Mouse (Mus musculus) neutrophil, adult 5-6 weeks (primary cell): ENCODE measurements around the gene Jph3. TPM values are rescaled to one million over a fixed set of nuclear protein-coding genes. Genes with fewer than 3 reads are reported as not detected.

Experiments used
- ATAC-seq: fragments of 151-379, 151-347 bp; 2 replicates; pipeline ENCODE4 v1.8.0; 2017; ENCODE audit warnings: mild to moderate bottlenecking, moderate TSS enrichment; ENCODE audit not compliant: insufficient number of reproducible peaks, poor library complexity, low FRiP score, severe bottlenecking; ENCODE audit errors: extremely low read depth
- total RNA-seq: library from RNA; stranded (forward); fragments of 200-1000 nt; gene quantifications from 2 replicates; pipeline ENCODE4 v1.2.3, GENCODE M21; 2017

Jph3 gene
- total RNA-seq, 1 experiment from 2014 or later: 0.12 TPM

DNA sequence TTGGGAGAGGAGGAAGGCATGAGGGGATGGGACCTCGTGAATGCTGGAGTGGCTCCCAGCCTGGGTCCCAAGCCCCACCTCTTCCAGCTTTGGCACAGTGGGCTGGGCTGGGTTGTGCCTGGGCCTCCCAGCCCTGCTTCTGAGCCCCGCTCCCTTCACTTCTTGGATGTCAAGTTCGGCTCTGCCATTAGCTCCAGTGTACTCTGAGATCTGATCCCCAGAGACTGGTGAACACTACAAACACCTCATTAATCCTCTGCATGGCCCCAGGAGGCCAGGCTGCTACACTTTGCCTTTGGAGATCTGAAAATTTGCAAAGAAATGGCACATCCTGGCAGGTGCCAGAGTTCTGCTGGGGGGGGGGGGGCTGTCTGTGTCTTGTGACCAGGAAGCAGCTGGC is 39.7 kb downstream of the Jph3 start:
- no peak for ATAC-seq

DNA sequence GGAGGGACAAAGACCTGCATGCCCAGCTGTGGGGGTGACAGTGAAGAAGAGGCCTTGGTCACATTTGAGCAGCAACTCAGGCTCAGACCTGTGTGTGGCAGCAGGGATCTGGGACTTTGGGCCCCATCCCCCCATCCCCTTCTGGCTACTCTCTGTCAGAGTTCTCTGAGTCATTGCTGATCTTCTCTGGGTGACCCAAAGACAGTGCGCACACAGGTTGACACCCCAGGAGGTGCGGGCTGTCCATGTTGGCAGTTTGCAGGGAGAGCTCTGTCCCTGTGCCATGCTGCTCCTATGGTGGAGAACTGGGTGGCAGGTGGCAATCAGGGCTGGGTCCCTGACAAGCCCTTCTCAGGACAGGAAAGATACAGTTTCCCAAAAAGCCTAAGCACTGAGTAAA is 40.2 kb downstream of the Jph3 start:
- no peak for ATAC-seq

DNA sequence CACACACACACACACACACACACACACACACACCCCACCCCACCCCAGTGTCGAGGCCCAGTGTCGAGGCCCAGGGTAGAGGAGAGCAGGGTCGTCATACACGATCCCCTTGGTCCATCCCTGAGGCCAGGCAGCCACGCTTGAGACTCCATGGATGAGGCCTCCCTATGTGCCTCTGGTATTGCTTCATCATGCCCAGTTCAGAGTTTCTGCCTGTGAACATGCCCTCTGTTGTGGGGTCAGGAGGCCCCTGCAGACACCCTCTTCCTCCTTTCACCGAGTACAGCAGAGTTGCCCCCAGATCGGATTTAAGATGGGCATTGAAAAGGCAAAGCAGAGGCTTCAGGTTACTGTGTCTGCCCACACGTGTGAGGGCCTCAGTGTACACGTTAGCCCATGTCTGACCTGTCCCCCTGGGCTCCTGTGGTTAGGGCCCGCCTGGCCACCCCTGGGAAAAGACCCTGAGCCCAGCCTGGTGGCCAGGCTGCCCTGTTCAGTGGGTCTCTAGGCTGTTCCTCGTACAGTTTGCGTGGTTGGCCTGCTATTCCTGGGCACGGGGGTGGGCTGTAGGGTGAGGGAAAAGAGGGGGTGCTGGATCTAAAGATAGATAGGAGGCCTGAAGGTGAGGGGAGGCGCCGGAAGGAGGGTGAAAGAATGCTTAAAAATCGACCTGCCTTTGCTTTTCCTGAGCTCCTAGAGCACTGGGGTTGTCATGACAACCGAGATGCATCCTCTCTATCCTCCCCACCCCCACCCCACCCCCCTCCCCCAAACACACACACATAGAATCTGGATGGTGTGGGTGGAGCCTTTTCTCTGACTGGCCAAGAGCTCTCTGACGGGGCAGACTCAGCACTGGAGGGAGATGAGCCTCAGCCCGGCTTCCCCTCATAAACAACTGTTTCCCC is 41.7 kb downstream of the Jph3 start:
- ATAC-seq: no peak

DNA sequence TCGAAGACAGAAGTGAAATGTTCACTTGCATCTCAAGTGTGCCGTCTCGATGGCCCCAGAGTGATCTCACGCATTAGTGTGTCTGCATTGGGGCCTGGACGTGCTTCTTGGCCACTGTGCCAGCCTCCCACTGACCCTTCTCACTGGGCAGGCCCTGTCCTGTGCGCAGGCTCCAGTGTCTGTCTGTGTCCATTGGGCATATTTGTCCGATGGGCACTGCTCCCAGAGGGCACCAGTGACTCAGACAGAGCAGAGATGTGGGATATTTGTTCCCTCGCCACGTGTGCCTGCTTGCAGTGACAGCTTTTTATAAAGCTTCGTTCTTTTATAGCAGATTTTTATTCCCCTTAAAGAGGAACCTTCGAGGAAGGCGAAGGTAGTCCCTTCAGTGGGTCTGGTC is 44.5 kb downstream of the Jph3 start:
- no peak for ATAC-seq

DNA sequence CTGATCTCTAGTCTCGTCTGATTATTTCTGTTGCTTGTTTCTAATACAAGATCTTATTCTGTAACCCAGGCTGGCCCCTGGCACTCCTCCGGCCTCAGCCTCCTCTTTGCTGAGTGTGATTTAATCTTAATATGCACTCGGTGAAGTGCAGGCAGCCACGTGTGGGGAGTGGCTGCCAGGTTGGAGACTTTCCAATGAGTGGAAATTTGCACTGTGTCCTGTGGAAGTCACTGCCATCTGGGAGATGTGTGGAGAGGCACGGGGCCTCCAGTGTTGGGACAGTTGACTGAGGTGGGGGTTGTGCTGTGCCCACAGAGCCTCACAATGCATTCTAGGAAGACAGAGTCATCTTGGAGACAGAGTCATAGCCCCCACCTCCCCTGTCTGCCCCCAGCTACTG is 53.1 kb downstream of the Jph3 start:
- ATAC-seq: no peak

DNA sequence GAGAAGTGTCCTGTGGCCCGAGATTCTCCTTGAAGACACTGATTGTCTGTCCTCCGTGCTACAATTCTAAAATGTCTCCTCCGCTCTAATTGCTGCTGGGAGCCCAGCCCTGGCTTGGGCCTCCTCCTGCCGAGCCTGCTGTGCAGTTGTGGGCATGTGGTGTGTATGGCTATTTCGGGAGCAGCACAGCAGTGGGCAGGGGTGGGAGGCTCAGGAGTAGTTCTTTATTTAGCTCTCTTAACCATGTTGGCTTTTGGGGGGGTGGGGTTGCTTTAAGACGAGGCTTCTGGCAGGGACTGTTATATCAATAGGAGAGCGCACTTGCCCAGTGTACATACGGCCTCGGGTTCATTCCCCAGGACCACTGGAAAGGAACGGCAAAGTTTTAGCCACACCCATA is 57.1 kb downstream of the Jph3 start:
- ATAC-seq: no peak

DNA sequence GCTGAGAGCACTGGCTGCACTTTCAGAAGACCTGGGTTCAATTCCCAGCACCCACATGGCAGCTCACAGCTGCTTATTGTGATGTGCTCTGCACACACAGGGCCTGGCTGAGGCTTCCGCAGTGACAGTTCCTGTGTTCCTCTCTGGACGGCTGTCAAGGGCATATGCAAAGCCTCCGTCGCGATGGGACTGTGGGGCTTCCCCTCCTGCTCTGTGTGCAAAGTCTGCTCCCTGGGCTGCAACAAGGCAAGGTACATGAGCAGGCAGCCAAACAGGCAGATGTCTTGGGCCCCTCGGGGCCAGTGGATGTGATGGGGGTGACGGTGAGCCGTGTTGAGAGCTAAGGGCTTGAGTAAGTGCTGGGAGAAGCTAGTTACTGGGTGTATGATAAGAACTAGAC is 59.4 kb downstream of the Jph3 start:
- ATAC-seq: no peak

DNA sequence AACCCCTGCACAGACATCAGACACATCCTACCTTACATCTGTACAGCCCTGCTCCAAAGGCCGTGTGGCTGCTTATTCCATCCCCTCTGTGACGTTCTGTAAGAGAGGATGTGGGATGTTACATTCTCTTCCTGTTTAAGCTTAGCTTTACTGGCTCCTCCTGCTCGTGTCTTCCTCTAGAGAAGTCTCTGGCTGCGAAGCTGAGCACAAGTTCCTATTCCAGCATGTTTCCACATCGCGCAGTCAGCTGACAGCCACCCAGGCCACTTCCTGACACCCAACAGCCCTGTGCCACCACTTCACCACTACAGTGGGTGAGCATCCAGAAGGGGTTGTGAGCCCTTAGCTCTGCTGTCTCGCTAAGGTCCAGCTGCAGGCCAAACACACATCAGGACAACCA is 62.7 kb downstream of the Jph3 start:
- ATAC-seq: peak; percentile 77

DNA sequence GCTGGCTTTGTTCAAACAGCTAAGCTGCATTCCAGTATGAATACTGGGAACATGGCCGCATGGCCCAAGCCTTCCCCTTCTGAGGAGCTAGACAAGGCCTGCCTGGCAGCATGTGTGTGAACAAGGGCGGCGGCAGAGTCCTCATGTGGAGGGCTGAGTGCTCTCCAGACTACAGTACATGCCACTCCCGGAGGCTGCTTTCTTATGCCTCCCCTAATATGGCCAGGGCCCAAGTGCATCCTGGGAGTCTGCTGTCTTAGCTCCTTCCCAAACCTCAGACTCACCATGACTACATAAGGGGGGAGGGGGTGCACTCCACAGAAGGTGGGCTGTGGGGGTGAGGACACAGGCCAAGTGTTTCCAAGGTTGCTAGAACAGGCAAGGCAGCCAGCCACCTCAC is 63.2 kb downstream of the Jph3 start:
- ATAC-seq: no peak

DNA sequence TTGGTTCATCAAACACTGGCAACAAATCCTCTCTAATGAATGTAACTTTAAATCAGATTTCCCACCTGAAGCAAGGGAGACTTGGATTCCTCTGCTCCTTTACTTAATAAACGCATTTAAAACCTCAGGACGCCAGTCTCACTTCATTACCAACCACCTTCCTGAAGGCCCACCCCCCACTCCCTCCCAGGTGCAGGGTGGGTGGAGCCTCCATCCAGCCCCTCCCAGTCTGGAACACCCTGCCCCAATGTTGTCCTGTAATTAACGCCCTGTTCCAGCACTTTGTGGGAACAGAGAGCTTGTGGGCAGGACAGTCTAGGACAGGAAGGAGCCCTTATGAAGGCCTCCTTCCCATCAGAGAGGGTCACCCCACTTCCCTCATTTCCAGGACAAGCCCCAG is 64.7 kb downstream of the Jph3 start:
- no peak for ATAC-seq

DNA sequence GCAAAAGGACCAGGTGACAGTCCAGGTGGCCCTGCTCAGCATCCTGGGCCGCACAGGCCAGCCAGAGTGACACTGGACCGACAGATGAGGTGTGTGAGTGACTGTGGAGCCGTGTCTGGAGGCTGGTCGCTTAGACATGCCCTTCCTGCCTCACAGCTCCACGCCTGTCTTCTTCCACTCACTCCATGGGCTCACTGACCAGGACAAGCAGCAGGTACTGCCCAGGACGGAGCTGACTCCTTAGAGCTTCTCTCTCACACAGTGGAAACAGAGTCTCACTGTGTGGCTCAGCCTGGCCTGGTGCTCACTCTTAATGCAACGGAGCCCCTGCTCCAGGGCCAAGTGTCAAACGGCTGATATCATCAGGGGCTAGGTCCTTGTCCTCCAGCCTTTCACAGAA is 66.0 kb downstream of the Jph3 start:
- no peak for ATAC-seq

DNA sequence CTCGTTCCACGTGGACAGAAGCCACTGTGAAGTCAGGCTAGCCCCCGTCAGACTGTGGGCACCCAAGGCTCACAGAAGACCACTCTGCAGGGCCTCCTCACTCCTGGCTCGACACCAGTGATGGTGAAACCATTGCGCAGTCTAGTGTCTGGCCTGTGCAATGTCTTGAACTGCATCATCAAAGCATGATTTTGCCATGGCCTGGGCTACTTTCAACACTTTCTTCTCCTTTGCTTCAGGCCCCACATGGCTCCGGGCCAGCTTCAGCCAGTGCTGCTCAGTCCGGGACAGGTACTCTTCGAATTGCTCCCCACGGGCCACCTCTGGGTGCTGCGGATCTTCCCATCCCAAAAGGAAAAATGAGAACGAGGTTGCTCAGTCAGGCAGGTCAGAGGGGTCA is 67.0 kb downstream of the Jph3 start:
- ATAC-seq: peak; percentile 31; the same call in 1 of the 2 replicates

DNA sequence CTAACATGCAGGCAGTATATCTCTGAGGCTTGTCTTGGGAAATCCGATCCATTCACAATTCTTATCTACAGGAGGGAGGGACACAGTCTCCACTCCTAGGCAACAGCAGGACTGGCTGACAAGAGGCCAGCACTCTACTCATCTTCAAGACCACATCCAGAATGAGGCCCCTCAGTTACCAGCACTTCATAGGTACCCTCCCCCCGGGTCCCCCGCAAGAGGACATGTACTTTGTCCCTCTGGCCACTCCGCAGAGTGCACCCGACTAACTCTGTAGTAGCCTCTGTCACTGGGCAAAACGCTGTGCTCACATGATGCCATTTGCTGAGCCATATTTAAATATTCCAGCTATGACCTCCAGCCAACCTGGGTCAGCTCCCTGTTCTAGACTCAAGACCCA is 69.0 kb downstream of the Jph3 start:
- ATAC-seq: no peak

DNA sequence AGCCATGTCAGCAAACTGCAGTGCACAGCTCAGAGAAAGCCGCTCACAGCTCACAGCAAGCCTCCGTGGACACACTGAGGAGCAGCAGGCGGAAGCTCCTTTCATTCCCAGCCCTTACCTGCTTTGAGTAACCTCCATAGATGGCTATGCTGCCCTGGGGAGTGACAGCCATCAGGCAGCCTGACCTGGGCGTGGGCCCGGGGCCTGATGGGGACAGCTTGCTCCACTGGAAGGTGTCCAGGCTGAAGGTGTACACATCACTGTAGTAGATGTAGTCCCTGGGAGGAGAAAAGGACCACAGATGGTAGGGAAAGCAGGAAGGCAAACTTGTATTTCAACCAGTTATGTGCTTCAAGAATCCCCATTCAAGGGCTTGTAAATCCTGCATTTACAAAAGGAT is 75.4 kb downstream of the Jph3 start:
- no peak for ATAC-seq

DNA sequence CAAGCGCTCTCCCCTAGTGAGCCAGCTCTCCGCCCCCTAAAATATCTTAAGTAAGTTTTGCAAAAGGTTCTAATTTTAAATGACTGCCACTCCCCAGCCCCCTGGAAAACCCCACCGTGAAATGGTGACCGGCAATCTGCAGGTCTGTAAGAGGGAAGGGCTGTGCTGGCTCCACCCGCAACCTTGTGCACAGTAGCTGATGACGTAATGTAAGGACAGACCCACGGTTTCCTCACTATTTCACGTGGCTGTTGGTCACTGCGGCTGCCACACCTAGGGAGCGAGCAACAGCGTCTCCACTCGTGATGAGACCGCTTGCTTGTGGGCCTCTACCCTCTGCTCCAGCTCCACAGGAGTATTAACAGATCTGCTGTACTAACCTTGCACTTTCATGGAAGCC is 76.7 kb downstream of the Jph3 start:
- ATAC-seq: peak; percentile 89

DNA sequence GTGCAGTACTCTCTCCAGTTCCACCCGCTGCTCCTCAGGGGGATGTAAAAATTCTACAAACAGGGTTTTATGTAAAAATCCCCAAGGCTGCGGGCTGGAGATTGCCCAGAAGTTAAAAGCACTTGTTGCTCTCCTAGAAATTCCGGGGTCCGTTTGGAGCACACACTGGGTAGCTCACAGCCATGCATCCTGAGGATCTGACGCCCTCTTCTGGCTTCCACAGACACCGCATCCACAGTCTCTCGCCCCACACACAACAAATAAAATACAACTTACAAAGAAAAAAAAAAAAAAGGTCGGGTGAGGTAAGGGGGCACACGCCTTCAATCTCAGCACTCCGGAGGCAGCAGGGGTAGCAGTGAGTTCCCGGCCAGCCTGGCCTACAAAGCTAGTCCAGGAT is 78.6 kb downstream of the Jph3 start:
- no peak for ATAC-seq

DNA sequence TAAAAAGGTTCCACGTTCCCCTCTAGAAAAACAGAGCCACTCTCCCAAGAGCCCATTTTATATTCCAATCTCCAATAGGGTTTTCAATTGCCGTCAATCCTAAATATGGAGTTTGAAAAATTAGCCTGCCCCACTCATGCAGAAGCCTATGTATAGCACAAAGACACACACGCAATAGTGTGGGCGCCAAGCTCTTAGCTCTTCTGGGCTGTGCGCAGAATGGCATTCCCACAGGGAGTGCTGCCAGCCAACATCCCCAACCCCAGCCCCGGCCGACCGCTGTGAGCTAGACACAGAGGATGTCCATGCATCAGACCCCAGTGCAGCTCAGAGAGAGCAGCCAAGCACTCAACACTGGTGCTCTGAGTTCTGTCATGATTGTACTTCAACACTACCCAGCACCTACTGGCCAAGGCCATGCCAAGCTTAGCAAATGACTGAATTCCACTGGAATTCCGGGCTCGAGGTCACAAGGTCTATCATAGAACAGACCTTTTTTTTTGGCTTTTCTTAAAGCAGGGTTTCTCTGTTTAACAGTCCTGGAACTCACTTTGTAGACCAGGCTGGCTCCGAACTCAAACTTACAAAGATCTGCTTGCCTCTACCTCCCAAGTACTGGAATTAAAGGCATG is 80.2 kb downstream of the Jph3 start:
- ATAC-seq: no peak

DNA sequence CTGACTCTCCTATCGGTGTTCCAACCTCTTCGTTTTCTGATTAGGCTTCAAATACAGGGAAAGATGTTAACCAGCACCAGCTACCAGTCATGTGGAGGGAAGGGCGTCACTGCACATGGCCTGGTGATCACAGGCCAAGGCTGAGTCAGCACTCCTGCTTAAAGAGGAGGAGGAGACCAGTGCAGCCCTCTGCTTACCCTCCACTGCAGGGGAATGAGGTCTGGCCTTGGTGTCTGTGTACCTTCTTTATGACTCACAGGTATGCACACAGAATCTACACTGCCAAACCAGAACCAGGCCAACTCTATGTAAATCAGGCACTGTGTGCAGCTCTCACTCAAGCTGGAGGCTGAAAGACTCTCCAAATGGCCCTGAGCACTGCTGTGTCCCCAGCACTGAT is 82.1 kb downstream of the Jph3 start:
- no peak for ATAC-seq

DNA sequence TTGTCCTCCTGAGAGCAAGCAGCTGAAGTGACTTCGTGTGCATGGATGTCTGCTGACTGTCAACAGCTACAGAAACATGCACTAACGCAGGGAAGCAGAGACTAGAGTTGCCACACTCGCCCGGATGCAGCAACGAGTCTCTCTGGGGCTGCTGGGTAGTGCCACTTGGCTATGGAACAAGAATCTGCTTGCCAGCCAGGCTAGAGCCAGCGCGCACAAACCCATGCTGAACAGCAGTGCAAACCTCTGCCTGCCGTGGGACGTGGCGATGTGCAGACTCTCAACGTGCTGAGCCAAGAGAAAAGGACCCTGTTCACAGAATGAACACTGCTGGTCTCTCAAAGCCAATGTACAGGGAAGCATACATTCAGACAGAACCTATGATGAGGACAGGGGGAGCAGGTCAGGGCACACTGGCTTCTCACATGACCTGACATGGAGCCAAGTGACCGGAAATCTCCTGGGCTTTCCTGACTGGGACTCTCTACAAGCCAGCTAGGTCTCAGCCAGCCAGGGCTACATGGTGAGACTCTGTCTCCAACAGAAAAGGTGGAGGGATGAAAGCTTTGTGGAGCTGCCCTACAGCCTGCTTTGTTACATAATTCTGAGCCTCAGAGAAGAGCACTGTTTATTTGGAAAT is 82.6 kb downstream of the Jph3 start:
- no peak for ATAC-seq

DNA sequence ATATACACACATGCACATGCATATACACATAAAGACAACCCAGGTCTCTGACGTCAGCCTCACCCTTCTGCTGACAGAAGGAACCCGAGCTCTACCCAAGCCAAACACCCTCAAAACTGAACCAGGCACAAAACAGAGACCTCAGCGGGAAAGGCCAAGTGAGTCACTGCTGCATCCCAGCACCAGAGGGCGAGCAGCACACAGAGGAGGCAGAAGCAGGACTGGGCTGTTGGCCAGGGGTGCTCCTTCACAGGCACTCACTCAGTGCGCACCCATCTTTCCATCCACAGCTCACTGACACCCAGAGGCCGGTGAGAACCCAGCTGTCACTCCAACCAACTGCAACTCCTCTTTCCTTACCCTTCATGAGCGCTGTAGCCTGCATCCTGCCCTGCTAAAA is 88.8 kb downstream of the Jph3 start:
- no peak for ATAC-seq
